Mouse (Mus musculus) testis, adult 2 months (tissue): Measurements from ENCODE around the gene Sox15. TPM values are rescaled to one million over a fixed set of nuclear protein-coding genes. Genes with fewer than 3 reads are reported as not detected.

Experiments
- H3K27ac ChIP-seq: fragments of 200-500 bp; 2 replicates; pipeline ENCODE4 v1.5.1; 2012; ENCODE audit warnings: low read depth, low read length; ENCODE audit not compliant: control insufficient read depth, insufficient read depth
- H3K27me3 ChIP-seq: fragments of 200-500 bp; 2 replicates; pipeline ENCODE4 v1.6.1; 2012; ENCODE audit warnings: mild to moderate bottlenecking, low read length, moderate library complexity; ENCODE audit not compliant: control insufficient read depth, insufficient read depth
- H3K36me3 ChIP-seq: fragments of 200-500 bp; 2 replicates; pipeline ENCODE4 v1.6.1; 2012; ENCODE audit warnings: mild to moderate bottlenecking, low read length; ENCODE audit not compliant: control insufficient read depth, insufficient read depth
- H3K4me1 ChIP-seq: fragments of 200-500 bp; 2 replicates; pipeline ENCODE4 v1.6.1; 2012; ENCODE audit warnings: low read length; ENCODE audit not compliant: control insufficient read depth, insufficient read depth
- H3K4me3 ChIP-seq: fragments of 200-500 bp; 2 replicates; pipeline ENCODE4 v1.5.1; 2012; ENCODE audit warnings: low read depth, mild to moderate bottlenecking, low read length, moderate library complexity, mixed read lengths; ENCODE audit not compliant: control insufficient read depth
- CTCF ChIP-seq: fragments of 200-500 bp; IDR thresholded peaks from 2 replicates; pipeline ENCODE4 v1.5.1; 2012; ENCODE audit warnings: low read depth, mild to moderate bottlenecking, inconsistent platforms, low read length, moderate library complexity; ENCODE audit not compliant: control insufficient read depth, insufficient read depth, insufficient replicate concordance
- POLR2A ChIP-seq: fragments of 200-500 bp; IDR thresholded peaks from 2 replicates; pipeline ENCODE4 v1.6.1; 2012; ENCODE audit warnings: low read depth, mild to moderate bottlenecking, inconsistent platforms, low read length, moderate library complexity; ENCODE audit not compliant: control insufficient read depth
- polyA plus RNA-seq: library from polyadenylated mRNA; depleted of rRNA; stranded (reverse); fragments of >200 nt; gene quantifications from 2 replicates; pipeline ENCODE4 v1.2.3, GENCODE M21; 2012

Sox15 gene
- polyA plus RNA-seq, 1 experiment = 0.25 TPM

DNA sequence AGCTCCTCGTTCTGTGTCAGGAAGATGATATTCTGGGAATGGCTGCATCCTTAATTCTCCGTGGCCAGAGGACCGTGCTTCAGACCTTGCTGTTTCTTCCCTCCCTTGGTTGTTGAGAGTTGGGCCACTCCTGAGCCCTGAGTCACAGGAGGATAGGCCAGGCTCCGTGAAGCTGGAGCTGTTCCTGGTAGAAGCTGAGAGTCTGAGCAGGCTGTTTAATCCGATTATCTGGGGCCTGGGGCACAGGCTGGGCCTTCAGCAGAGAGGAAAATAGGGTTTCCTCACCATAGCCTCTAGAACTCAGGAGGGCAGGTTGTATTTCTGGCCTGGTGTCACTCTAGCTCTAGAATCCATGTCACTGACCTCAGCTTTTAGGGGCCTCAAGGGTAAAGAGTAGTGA is 1.7 kb upstream of the Sox15 start:
- Histone ChIP-seq H3K27me3 (no peaks in the 10 kb centered on the region), H3K4me3 (no peak overlapping the region), H3K27ac (no peak overlapping the region), H3K4me1 (peaks cover 18% of the 10 kb centered on the region), H3K36me3 (peaks cover 14% of the 10 kb centered on the region)
- no peak for TF ChIP-seq CTCF
- no peak for TF ChIP-seq POLR2A

GRCm38 (mm10) chr11:69654760-69655159 is 354 bp upstream of the Sox15 start:
- peak overlapping the region; percentile 16; the same call in 1 of the 2 replicates for H3K27ac ChIP-seq
- TF ChIP-seq POLR2A (no peak), CTCF (no peak)
- H3K4me1 ChIP-seq = peaks cover 18% of the 10 kb centered on the region
- peaks cover 11% of the 10 kb centered on the region for H3K36me3 ChIP-seq
- no peak overlapping the region for H3K4me3 ChIP-seq
- H3K27me3 ChIP-seq = no peaks in the 10 kb centered on the region

DNA sequence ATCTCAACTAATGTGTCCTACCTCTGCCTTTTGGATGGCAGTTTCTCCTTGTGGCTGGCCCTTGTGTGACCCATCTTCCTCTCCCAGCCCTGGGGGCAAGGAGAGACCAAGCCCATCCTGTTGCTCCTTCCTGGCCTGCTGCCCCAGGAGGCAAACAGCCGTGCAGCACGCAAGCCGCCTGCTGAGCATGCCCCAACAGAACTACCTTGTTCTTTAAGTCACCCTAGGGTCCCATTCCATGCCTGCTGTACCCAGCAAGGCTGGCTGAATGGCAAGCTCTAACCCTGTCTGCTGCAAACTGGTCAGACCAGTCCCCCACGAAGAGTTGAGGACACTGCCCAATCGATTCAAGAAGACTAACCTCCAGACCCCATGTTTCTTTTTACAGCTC is 946 bp downstream of the Sox15 start:
- H3K4me1 ChIP-seq = peaks cover 18% of the 10 kb centered on the region
- no peak overlapping the region for H3K4me3 ChIP-seq
- no peak for TF ChIP-seq CTCF
- TF ChIP-seq POLR2A = no peak
- H3K27ac ChIP-seq = no peak overlapping the region
- peaks cover 8% of the 10 kb centered on the region for H3K36me3 ChIP-seq
- no peaks in the 10 kb centered on the region for H3K27me3 ChIP-seq

GRCm38 (mm10) chr11:69656617-69657461 is 1.7 kb downstream of the Sox15 start:
- Histone ChIP-seq H3K27me3 (no peaks in the 10 kb centered on the region), H3K36me3 (peaks cover 5% of the 10 kb centered on the region; the same call in 1 of the 2 replicates), H3K27ac (no peak overlapping the region), H3K4me1 (peaks cover 18% of the 10 kb centered on the region), H3K4me3 (no peak overlapping the region)
- TF ChIP-seq CTCF (peak; percentile 45; the same call in 1 of the 2 replicates), POLR2A (no peak)

DNA sequence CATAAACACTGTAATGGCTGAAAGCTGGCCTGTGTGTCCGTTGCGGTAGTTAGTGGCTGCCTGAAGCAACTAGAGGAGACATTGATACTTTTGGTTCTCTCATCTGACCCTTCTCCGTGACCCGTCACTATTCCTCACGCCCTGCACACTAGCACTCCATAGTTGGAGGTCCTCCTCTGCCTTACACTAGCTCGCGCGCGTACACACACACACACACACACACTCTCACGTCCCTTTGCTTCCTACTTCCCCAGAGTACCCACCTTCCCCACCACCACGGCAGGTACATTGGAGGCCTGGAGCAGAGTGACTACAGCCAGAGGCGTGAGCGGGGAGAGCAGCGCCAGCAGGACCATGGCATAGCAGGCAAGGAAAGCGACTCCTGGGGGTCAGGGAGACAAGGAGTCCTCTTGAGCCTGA is 2.4 kb downstream of the Sox15 start:
- Histone ChIP-seq H3K27ac (no peak overlapping the region), H3K4me3 (no peak overlapping the region)

DNA sequence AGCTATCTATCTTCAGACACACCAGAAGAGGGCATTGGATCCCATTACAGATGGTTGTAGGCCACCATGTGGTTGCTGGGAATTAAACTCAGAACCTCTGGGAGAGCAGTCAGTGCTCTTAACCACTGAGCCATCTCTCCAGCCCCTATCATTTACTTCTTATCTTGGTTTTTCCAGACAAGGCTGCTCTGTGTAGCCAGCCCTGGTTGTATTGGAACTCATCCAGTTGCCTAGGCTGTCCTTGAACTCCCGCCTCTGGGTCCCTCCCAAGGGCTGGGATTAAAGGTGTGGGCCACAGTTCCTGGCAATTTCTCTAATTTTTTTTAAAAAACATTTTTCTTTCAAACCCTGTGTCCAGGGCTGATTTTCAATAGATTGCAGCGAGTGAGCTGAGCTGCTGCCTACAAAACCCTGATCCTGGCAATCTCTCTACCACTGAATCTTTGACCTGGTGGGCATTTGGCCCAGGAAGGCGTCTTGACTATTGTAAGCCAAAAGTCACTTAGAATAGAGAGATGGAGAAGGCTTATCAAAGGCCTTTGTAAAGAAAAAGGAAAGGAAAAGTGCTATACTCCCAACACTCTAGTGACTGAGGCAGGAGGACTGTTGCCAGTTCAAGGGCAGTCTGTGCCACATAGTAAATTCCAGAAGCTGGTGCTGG is 6.2 kb downstream of the Sox15 start:
- Histone ChIP-seq H3K4me3 (peak overlapping the region; percentile 98), H3K27ac (peak overlapping the region; percentile 31; the same call in 1 of the 2 replicates), H3K4me1 (peaks cover 6% of the 10 kb centered on the region), H3K27me3 (no peaks in the 10 kb centered on the region), H3K36me3 (no peaks in the 10 kb centered on the region)
- TF ChIP-seq POLR2A (no peak), CTCF (no peak)

More for the DNA sequence above, 2.4 kb downstream of the Sox15 start:
- TF ChIP-seq CTCF (no peak), POLR2A (no peak)
- H3K36me3 ChIP-seq = no peaks in the 10 kb centered on the region
- H3K27me3 ChIP-seq = no peaks in the 10 kb centered on the region
- peaks cover 18% of the 10 kb centered on the region for H3K4me1 ChIP-seq

DNA sequence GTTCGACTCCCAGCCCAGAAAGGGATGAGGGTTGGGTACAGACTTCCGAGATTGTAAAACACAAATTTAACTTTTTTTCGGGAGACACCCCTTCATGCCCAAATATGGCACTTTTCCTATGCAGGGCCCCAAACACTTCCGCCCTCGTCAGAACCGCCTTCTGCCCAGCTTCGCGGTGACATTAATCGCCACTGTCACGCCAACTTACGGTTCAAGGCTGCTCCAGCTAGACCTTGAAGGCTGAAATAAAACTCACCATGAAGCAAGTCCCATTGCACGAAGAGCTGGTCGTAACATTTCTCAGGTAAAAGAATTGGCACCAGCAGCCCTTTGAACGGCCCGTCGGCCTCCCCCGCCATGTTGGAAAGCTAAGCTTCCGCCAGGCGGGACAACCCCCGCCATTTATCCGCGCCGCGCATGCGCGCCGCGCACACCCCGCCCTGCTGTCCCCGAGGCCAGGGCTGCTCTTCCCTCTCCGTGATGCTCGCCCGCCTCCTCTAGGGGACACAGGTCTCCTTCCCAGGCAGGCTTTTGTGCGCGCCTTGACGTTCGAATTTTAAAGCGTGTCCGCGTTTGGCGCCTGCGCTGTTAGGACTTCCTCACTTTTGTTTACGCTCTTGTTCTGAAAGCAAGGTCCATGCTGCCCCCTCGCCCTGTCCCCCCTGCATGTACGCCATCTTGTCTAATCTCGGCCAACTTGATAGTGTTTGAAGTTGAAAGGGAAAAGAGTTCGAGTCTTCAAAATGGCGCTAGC is 7.3 kb downstream of the Sox15 start, which contains the start of gene Mpdu1:
Gene Mpdu1 (minus strand): TSS at position 430 of the 754 bp plus-strand sequence.
- no peaks in the 10 kb centered on the region for H3K36me3 ChIP-seq

More for the DNA sequence above, 7.3 kb downstream of the Sox15 start, which contains the start of gene Mpdu1:
- H3K4me3 ChIP-seq = peak within 1 kb of the TSS; percentile 98
- peak within 1 kb of the TSS; percentile 99 for H3K27ac ChIP-seq
- TF ChIP-seq CTCF = no peak
- peak; percentile 89 for TF ChIP-seq POLR2A
- no peaks in the 10 kb centered on the region for H3K27me3 ChIP-seq
- peaks cover 6% of the 10 kb centered on the region for H3K4me1 ChIP-seq
